Mouse (Mus musculus): ENCODE measurements around the gene Bach2.

Bach2 gene

DNA sequence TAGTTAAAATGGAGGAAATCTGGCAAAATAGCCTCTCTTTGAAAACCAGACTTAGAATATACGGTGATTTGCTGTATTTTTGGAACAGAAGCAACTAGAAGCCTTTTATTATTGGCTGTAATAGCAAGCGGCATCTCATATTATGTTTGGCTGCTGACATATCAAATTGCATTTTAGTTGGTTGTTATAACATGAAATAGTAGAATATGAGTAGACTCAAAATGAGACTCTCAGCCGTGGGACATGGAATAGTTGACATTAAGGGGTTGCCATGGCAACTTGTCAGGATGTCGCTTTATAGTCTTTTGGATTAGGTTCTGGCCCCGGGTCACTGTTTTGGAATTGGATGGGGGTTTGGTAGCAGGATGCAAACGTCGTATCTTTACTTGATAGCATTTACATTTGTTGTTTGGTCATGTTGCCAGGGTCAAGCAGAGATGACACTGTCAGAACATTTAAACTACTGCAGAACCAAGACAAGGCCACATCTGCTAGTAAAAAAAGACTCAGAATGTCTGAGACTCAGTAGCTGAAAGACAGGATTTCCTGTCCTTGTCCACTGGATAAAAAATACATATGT, 55.2 kb downstream of the Bach2 start:
- DNase-seq (ENCODE audit: low spot score in 2 of 2) = no peak

- DNase-seq (ENCODE audit: low spot score in 2 of 2) = no peak
These were observed 58.6 kb downstream of the Bach2 start for GRCm38 (mm10) chr4:32297071-32297671.

DNA sequence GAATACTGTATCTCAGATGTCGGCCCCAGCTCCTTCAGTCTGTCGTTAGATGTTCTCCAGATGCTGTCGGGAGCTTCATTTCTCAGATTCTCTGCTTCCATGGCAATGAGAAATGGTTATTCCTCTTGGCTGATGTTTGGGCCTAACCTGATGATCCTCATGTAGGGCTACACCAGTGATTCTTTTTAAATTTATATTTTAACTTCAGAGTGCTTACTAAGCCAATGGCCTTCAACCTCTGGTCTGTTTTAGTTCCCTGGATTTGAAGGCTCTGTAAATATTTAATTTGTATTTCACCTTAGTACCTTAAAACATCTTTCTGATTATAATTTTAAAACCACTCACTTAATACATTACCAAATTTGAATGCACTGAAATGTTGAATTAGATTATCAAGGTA, 60.6 kb downstream of the Bach2 start:
- DNase-seq (ENCODE audit: low spot score in 2 of 2) = no peak

DNA sequence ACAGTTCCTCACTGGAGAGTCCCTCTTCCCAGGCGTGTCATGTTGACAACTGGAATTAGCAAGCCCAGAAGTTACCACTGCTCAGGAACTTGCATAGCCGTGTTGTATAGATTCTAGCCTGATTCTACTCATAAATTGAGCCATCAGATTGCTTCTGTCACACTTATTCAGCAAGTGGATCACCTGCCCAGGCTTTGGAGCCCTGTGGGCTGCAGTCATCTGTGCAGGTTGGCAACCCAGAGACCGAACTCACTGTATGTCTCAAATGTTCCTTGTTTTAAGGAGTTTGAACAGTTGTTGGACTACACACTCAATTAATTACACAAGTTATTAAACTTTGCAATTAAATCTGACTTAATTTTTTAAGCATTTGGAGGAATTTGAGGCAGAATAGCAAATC, 61.4 kb downstream of the Bach2 start:
- DNase-seq (ENCODE audit: low spot score in 2 of 2) = no peak

- DNase-seq (ENCODE audit: low spot score in 2 of 2) = no peak
These were observed 64.1 kb downstream of the Bach2 start for GRCm38 (mm10) chr4:32302668-32303067.

DNA sequence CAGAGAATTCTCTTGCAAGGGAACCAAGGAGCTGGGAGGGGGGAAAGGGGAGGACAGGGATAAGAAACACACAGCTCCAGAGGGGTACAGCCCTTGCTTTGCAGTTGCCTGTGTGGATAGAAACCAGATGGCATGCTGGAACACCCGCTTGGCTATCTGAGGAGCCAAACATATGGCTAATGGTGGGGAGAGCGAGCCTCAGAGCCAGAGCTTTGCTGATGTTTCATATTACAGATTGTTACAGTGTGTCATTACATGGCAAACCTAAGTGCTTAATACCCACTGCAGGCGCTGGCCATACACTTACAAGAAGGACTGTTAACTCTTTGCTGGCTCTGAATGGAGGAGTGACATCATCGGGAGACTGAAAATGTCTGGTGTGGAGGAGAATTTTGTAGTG, 64.5 kb downstream of the Bach2 start:
- DNase-seq (ENCODE audit: low spot score in 2 of 2) = peak in 1 of 2 experiments; percentile 60

GRCm38 (mm10) chr4:32303674-32304073, 65.1 kb downstream of the Bach2 start:
- DNase-seq (ENCODE audit: low spot score in 2 of 2) = peak; percentile 85 to 90

GRCm38 (mm10) chr4:32304221-32304703, 65.7 kb downstream of the Bach2 start:
- DNase-seq (ENCODE audit: low spot score in 2 of 2) = no peak

DNA sequence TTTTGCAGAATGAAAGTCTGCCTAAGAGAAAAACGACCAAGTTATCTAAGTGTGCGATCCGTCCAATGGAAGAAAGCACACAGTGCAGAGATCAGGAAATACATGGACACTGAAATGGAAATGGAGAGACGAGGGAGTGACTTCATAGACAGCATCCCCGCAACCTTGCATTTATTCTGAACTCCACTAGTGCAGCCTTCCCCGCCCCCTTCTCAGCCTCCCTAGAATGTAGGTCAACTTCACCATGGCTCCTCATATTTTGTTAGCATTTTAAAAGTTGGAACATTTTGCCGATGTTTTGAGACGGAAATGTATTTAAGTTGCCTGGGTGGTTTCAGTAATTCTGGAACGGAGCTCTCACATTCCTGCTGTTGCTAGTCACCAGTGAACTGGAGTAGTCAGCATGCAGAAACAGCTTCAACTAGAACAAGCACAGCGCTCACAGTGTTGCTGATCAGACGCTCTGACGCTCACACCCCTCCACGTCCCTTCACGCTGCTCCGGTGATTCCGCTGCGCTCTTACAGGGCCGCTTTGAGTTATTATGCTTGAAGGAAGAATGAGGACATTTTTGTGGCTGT, 66.5 kb downstream of the Bach2 start:
- DNase-seq (ENCODE audit: low spot score in 2 of 2) = no peak

- DNase-seq (ENCODE audit: low spot score in 2 of 2) = no peak
These were observed 67.1 kb downstream of the Bach2 start for GRCm38 (mm10) chr4:32305683-32306082.

DNA sequence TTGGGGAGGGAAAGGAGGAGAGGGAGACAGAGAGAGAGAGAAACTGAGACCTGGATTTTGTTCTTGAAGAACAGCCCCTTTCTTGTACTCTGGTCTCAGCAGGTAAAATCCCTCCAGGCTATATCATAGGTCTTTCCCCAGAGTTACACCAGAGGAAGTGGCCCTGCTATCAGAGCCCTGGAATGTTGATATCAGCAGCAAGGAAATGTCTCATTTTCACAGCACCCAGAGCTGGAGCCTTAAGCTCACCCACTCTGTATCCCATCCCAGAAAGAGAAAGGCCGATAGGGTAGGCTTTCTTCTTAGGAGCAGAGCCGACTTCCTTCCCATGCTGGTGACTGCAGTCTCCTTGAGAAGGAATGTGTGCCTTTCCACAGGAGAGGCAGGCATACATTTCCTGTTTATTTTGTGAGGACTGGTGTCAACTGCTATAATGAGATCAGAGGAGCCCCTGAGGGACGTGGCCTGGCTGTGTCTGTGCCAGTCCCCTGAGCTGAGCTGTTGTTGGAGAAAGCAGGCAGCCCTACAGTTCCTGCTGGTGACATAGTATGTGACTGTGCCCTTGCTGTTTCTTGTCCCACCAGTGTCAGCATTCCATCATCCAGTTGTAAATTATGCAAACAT, 67.7 kb downstream of the Bach2 start:
- no peak for DNase-seq (ENCODE audit: low spot score in 2 of 2)

GRCm38 (mm10) chr4:32307215-32307614, 68.6 kb downstream of the Bach2 start:
- DNase-seq (ENCODE audit: low spot score in 2 of 2) = no peak

- no peak for DNase-seq (ENCODE audit: low spot score in 2 of 2)
These were observed 73.8 kb downstream of the Bach2 start for GRCm38 (mm10) chr4:32312171-32312946.

- DNase-seq (ENCODE audit: low spot score in 2 of 2) = no peak
These were observed 76.3 kb downstream of the Bach2 start for GRCm38 (mm10) chr4:32314919-32315318.

GRCm38 (mm10) chr4:32318608-32319007, 80.0 kb downstream of the Bach2 start:
- no peak for DNase-seq (ENCODE audit: low spot score in 2 of 2)

DNA sequence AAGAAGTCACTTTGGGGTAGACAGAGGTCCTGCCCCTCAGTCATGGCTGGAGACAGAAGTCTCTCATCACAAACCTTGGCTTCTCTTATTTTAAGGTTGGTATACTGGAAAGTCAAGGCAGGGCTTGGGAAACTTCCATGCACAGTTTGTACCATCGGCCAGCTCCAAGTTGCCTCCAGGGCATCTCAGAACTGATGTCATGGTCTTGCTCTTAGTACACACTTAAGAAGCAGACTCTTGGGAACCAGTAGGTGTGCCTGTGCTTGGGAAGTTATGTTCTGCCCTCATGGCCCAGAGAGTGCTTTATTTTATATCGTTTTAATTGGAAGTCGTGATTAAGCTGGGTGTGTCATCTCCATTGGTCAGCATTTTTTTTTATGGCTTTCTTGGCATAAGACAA, 80.7 kb downstream of the Bach2 start:
- DNase-seq (ENCODE audit: low spot score in 2 of 2) = no peak

DNA sequence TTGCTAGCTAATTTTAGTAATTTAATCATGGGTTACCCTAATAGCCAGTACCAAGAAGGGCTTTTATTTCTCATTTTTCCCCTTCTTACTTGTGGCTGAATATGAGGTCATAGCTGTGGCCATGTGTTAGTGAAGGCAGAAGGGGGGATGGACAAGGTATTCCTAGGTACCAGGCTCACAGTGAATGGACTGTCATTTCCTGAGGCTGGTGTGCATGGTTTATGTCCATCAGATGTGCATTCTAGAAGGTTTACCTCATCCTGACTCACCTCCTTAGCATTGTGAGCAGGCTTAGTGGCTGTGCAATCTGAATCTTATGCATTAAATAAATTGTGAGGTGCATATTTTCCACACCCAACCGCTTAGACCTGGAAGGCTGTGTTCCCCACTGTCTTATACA, 81.4 kb downstream of the Bach2 start:
- no peak for DNase-seq (ENCODE audit: low spot score in 2 of 2)

- DNase-seq (ENCODE audit: low spot score in 2 of 2) = no peak
These were observed 85.5 kb downstream of the Bach2 start for GRCm38 (mm10) chr4:32324111-32324510.

GRCm38 (mm10) chr4:32324967-32325366, 86.4 kb downstream of the Bach2 start:
- DNase-seq (ENCODE audit: low spot score in 2 of 2) = no peak

GRCm38 (mm10) chr4:32325596-32325995, 87.0 kb downstream of the Bach2 start:
- no peak for DNase-seq (ENCODE audit: low spot score in 2 of 2)

DNA sequence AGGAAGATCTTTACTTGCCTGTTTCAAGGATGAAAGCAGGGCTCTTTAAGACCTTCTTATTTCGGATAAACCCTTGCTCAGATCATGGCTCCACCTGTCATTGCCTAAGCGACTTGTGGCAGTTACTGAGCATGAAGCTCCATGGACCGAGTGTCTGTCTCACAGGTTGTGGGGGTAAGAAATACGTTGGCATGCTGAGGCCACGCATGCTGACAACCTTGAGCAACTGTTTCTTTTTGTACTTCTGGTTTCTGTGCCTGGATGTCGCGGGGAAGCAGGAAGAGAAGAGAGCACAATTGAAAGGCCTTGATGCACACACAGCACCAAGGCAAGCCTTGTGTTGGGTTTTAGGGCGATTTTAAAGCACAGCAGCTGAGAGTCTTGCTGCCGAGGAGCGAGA, 87.7 kb downstream of the Bach2 start:
- DNase-seq (ENCODE audit: low spot score in 2 of 2) = no peak

GRCm38 (mm10) chr4:32326860-32327259, 88.3 kb downstream of the Bach2 start:
- no peak for DNase-seq (ENCODE audit: low spot score in 2 of 2)
